Comparison of ENCODE assay signal across 10 mouse cellular contexts in the genomic region with DNA sequence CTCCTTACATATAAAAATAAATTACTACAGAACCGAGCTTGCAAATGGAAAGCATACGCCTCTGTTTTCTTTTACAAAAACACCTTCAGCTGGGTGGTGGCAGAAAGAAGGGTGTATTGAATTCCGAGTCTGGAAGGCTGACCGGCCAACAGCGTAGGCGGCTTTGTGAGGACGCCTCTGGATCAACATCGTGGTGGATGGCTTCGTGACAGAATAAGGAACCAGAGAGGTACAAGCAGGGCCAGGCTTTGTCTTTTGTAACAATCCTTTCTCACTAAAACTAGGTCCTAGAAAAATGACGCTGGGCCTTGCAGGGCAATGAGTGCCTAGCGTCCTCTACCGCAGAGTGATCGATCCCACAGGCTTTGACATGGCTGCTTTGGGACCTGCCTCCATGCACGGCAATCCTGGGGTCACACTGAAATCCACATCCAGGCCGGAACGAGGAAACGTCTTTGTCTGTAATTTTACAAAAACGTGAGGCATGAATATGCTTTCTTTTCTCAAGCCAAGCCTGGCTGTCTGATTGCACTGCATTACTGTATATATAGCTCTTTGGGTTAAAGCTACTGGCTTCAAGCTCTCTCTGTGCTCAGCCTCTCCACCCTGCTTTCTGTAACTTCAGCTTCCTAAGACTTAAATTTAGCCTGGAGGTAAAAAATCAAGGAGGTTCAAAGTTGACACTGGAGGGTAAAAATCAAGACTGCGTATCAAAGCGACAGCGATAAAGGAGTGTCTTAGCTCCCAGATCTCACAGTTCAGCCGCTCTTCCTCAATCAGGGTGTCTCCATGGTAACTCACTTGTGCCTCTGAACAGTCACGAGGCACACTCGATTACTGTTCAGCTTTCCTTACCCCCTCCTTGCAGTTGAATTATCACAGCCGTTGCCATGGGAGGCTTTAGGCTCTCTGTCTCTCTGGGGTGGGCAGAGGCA. TPM values are rescaled to one million over a fixed set of nuclear protein-coding genes. Genes with fewer than 3 reads are reported as not detected.
DNase-seq lines count a peak whose midpoint lies in the region; ATAC-seq and TF ChIP-seq lines count a peak whose summit lies in the region.
"Had no signal": no experiment of that assay in that cellular context is flagged by ENCODE, and none has a peak within 500 bp of the region (broad histone marks: within the 10 kb centered on the region; RNA-seq: fewer than 3 reads in every experiment).

No protein-coding gene starts in this region.

- peak; percentile 95 for ATAC-seq in hindbrain, postnatal 0 days
- peak; percentile 98 for ATAC-seq in midbrain, embryonic 16.5 days
- ATAC-seq in cerebellum, adult (ENCODE audit: insufficient number of reproducible peaks, low FRiP score, low TSS enrichment), result no peak; the same call in 1 of the 2 replicates
- ATAC-seq in lung, postnatal 0 days, result no peak

- H3K27ac ChIP-seq in hindbrain, postnatal 0 days, result peak overlapping the region; percentile 73
- H3K27ac ChIP-seq in midbrain, embryonic 16.5 days (ENCODE audit: low read length), result peak overlapping the region; percentile 89
- no peak overlapping the region for H3K27ac ChIP-seq in lung, postnatal 0 days (ENCODE audit: low read length)

- H3K9ac ChIP-seq in hindbrain, postnatal 0 days (replicated peaks; ENCODE audit: low read length), result no peak overlapping the region
- 0 out of 2 replicates have a peak overlapping the region, but pooled peaks have one; percentile 17 for H3K9ac ChIP-seq in midbrain, embryonic 16.5 days (ENCODE audit: low read depth, low read length)
- no peak overlapping the region for H3K9ac ChIP-seq in lung, postnatal 0 days (replicated peaks; ENCODE audit: low read depth)

- DNase-seq in brain, adult 2 months (ENCODE audit: low read depth, low spot score), result peak; percentile 91
- peak; percentile 63 for DNase-seq in embryo, embryonic 10.5 days (ENCODE audit: low spot score)
- DNase-seq in hindbrain, postnatal 0 days (ENCODE audit: low spot score), result peak; percentile 81
- no peak for DNase-seq in spleen, adult 18-20 months
- DNase-seq in cerebellum, adult 9-11 months, result no peak
- no peak for DNase-seq in lung, postnatal 0 days (ENCODE audit: low spot score)
- DNase-seq: kidney, adult 9 months; lung, adult 18-20 months had no signal

- TF ChIP-seq CTCF in hindbrain, postnatal 0 days (IDR thresholded peaks at IDR 0.05; ENCODE audit: low read depth), result no peak
- TF ChIP-seq CTCF in lung, postnatal 0 days (IDR thresholded peaks at IDR 0.05), result no peak

- H3K4me3 ChIP-seq in hindbrain, postnatal 0 days (ENCODE audit: low read length), result no peak overlapping the region
- H3K4me3 ChIP-seq in midbrain, embryonic 16.5 days (ENCODE audit: low read depth, low read length), result no peak overlapping the region
- no peak overlapping the region for H3K4me3 ChIP-seq in lung, postnatal 0 days (ENCODE audit: low read depth, low read length)

- H3K9me3 ChIP-seq in hindbrain, postnatal 0 days (ENCODE audit: low read length), result no peaks in the 10 kb centered on the region
- 0 out of 2 replicates have a peak, but pooled peaks cover 2% of the 10 kb centered on the region for H3K9me3 ChIP-seq in midbrain, embryonic 16.5 days (replicated peaks; ENCODE audit: control insufficient read depth, low read length, poor library complexity, severe bottlenecking)
- no peaks in the 10 kb centered on the region for H3K9me3 ChIP-seq in lung, postnatal 0 days (ENCODE audit: low read length)

- H3K36me3 ChIP-seq in hindbrain, postnatal 0 days (ENCODE audit: insufficient read depth, low read length), result no peaks in the 10 kb centered on the region
- no peaks in the 10 kb centered on the region for H3K36me3 ChIP-seq in midbrain, embryonic 16.5 days (ENCODE audit: control insufficient read depth, insufficient read depth, low read length)
- H3K36me3 ChIP-seq in lung, postnatal 0 days (ENCODE audit: insufficient read depth, low read length), result no peaks in the 10 kb centered on the region

- WGBS in hindbrain, postnatal 0 days, result 28% methylated on average over 25 of the region's 25 CpGs
- WGBS in midbrain, embryonic 16.5 days, result 36% methylated on average over 25 of the region's 25 CpGs
- WGBS in lung, postnatal 0 days, result 75% methylated on average over 25 of the region's 25 CpGs

- TF ChIP-seq EP300 in lung, postnatal 0 days (IDR thresholded peaks at IDR 0.05), result no peak

- peaks cover 4% of the 10 kb centered on the region; the same call in 1 of the 2 replicates for H3K4me1 ChIP-seq in hindbrain, postnatal 0 days (ENCODE audit: insufficient read depth, low read length)
- peaks cover 14% of the 10 kb centered on the region for H3K4me1 ChIP-seq in midbrain, embryonic 16.5 days (ENCODE audit: control insufficient read depth, insufficient read depth, low read length)
- H3K4me1 ChIP-seq in lung, postnatal 0 days (ENCODE audit: insufficient read depth, low read depth, low read length), result no peaks in the 10 kb centered on the region

- peak overlapping the region; percentile 0; the same call in 1 of the 2 replicates for H3K4me2 ChIP-seq in hindbrain, postnatal 0 days (ENCODE audit: low read depth, low read length)
- peak overlapping the region; percentile 36 for H3K4me2 ChIP-seq in midbrain, embryonic 16.5 days (ENCODE audit: low read length)
- no peak overlapping the region for H3K4me2 ChIP-seq in lung, postnatal 0 days (replicated peaks; ENCODE audit: low read depth, low read length)

- H3K27me3 ChIP-seq in hindbrain, postnatal 0 days (ENCODE audit: insufficient read depth, low read length), result no peaks in the 10 kb centered on the region
- H3K27me3 ChIP-seq in midbrain, embryonic 16.5 days (ENCODE audit: control insufficient read depth, insufficient read depth, low read depth, low read length), result no peaks in the 10 kb centered on the region
- H3K27me3 ChIP-seq in lung, postnatal 0 days (replicated peaks; ENCODE audit: insufficient read depth, low read length), result no peaks in the 10 kb centered on the region

RNA-seq across cellular contexts. Expression of a gene that starts 24.3 kb away (rescaled TPM):
- total RNA-seq in hindbrain, postnatal 0 days (2014; rRNA removed), result 266 and 281 TPM in 2 replicates
- polyA plus RNA-seq in hindbrain, postnatal 0 days (2015; fragmentation: Nextera tagmentation; extraction: Ambion mirVana), result 196 and 219 TPM in 2 replicates
- polyA plus RNA-seq in midbrain, embryonic 16.5 days (2015; fragmentation: Nextera tagmentation; extraction: Ambion mirVana), result 161 and 169 TPM in 2 replicates
- 91.9 and 102 TPM in 2 replicates for polyA plus RNA-seq in lung, postnatal 0 days (2015; fragmentation: Nextera tagmentation; extraction: Ambion mirVana)

Comparison
In these comparisons a context has a peak if more than half of its experiments do, and no peak if none do; other contexts are left out.
1. DNase-seq: peak in brain, adult 2 months (single experiment), embryo, embryonic 10.5 days (single experiment) and hindbrain, postnatal 0 days (single experiment); none in spleen, adult 18-20 months (0 of 2), cerebellum, adult 9-11 months (single experiment) and lung, postnatal 0 days (single experiment).
2. ATAC-seq: peak in hindbrain, postnatal 0 days (single experiment) and midbrain, embryonic 16.5 days (single experiment); none in cerebellum, adult (single experiment) and lung, postnatal 0 days (single experiment).